Mouse (Mus musculus) hindlimb bud, embryonic 11.5 days (tissue): ENCODE results near the gene Smurf2.

Experiments used
- DNase-seq: peaks from one replicate; pipeline ENCODE4 v3.0.0-alpha.2; 2012; ENCODE audit warnings: low read depth, low spot score; ENCODE audit errors: extremely low spot score

Gene Smurf2

DNA sequence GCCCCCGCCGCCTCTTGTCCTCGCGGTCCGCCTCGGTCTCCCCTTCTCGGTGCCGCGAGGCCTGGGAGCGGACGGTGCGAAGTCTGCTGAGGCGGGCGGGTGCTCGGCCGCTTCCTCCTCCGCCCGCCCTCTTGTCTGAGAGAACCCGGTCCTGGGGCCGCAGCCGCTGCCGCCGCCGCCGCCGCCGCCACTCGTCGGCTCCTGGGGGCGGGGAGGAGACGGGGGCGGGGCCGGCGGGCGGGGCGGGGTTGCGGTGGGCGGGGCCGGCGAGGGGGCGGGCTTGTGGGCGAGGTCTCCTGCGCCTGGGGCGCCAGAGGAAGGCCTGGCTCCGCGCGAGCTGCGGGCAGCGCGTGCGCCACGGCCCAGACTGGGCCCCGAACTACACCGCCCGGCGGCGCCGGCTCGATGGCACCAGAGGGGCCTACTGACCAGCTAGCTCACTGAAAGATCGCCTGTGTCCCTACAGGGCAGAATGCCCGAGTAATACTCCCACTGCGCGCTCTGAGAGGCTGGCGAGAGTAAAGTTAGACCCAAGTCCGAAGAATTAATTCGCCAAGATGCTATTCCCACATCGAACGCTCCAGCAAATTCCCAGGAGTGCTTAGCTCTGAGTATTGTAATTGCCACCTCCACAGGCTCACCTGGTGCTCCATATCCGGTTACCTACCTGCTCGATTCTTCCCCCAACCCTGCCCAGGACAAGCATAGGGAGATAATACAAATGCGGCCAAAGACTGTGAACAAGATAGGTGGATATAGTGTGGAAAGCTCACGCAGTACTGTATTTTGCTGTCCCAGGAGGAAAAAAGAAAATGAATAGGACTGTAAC lies at the start of gene Smurf2:
Smurf2 (minus strand) TSS at position 165 of the 829 bp plus-strand sequence.
- peak; percentile 44 for DNase-seq

DNA sequence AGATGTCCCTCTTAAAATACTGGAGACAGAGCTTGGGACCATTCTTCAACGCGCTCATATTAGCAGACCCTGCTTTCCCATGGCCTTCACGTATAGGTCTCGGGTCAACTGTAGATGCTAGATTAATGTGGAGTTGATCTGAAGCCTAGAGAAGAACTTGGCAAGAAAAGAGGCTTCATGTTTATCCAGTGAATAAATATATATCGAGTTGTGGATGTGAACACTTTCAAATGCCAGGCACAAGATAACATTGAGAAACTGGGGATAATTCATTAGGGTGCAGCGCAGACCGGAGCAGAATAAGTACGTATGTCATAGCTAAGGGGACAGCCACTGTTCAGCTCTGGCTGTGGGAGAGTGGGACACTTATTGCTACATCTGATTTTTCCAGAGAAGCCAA lies 49.3 kb upstream of the Smurf2 start:
- no peak for DNase-seq

GRCm38 (mm10) chr11:106967630-106968029 lies 47.1 kb upstream of the Smurf2 start:
- DNase-seq, result no peak

- DNase-seq, result no peak
Observed at GRCm38 (mm10) chr11:106965881-106966280, 45.4 kb upstream of the Smurf2 start.

GRCm38 (mm10) chr11:106962310-106962709 lies 41.8 kb upstream of the Smurf2 start:
- DNase-seq, result no peak

GRCm38 (mm10) chr11:106961471-106962081 lies 41.1 kb upstream of the Smurf2 start:
- no peak for DNase-seq

DNA sequence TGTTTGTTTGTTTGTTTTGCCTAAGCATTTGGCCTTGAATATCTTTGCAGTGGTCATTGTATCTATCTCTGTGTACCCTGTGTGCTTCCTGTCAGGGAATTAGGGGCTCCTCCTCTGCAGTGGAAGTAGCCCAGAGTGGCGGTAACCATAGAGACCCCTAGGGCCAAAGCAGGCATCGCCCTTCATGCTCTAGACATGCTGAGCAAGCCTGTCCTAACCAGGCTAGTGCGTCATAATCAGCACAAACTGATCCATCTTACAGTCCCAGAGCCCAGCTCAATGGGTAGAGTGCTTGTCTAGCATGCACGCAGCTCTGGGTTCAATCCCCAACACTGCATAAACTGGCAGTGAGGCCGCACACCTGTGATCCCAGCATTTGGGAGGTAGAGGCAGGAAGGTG lies 38.6 kb upstream of the Smurf2 start:
- no peak for DNase-seq

DNA sequence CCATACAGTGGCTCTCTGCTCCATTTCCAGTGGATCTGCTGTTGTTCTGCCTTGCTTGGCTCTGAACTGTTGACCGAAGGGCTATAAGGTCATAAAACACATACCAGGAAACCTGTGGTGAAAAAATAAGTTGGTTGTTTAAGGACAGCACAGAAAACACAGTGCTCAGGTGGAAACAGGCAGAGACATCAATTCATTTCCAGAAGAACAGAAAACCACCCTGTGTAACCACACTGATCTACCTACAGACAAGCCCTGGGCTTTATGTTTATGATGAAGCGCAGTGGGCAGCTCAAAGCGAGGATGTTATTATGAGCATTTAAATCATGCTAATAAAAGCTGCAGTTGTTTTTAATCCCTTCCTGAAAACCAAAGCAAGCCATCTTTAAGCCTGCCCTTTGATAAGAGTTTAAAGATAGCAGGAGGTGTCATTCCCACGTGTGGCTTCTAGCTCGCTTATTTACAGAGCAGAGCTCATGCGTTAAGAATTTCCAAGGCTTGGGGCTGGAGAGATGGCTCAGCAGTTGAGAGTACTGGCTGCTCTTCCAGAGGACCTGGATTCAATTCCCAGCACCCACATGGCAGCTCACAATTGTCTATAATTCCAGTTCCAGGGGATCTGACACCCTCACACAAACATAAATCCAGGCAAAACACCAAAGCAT lies 38.0 kb upstream of the Smurf2 start:
- DNase-seq, result no peak

DNA sequence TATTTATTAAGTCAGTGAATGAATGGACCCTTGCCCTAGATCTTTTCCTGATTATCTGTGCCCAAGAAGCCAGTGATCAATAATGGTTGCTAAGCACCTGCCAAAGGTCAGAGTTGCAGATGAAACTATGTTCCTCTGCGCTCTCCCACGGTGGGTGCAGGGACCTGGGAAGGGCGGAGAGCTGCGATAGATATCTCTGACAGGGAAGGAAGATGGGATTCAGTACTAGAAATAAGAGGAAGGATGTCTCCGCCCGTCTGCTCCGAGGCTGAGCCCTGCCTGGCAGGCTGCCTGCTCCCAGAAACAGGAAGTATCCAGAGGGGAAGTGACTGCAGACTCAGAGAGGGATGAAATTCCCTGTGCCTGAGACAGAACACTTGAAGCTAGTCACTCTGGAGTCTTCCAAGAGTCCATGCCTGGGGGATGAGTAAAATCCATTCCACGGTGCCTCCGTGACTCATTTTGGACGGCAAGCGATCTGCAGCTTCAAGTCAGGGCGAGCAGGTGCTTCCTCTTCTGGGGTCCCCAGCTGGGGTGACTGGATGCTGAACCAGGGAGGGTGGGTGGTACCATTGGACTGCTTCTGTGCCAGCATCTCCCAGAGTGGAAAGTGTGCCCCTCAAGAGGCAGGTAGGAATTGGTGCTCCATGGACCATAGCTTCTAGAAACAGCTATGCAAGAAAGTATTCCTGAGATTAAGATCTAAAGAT lies 36.9 kb upstream of the Smurf2 start:
- DNase-seq, result no peak

DNA sequence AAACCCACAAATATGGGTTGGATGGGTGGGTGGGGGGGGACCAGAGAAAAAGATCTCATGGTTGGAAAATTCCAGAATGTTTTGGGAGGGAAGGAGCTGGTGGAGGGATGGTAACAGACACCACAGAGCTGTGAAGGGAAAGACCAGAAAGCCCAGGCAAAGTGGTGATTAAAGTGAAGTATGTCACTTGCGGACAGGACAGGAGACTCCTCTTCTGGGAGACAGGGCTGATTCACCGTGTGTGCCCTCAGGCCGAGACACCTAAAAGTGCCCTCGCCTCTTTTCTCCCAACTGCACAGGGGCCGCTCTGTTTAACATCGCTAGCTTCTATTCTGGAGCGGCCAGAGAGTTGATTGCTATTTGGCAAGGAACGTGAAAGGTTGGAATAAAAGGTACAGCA lies 34.1 kb upstream of the Smurf2 start:
- no peak for DNase-seq

GRCm38 (mm10) chr11:106954116-106954515 lies 33.6 kb upstream of the Smurf2 start:
- no peak for DNase-seq

- no peak for DNase-seq
Observed at GRCm38 (mm10) chr11:106937306-106937705, 16.8 kb upstream of the Smurf2 start.

- no peak for DNase-seq
Observed at GRCm38 (mm10) chr11:106930366-106930765, 9.9 kb upstream of the Smurf2 start.

DNA sequence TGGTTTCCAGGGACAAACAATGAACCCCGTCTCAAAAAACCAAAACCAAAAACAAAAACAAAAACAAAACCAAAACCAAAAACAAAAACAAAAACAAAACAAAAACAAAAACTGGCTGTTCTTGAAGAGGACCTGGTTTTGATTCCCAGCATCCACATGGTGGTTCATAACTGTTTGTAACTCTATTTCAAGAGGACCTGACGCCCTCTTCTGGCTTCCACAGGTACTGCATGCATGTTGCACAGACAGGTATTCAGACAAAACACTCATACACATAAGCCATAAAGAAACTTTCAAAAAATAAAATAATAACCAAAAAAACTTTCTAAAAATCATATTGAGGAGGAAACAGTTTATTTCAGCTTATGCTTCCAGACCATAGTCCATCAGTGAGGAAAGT lies 8.4 kb upstream of the Smurf2 start:
- no peak for DNase-seq

DNA sequence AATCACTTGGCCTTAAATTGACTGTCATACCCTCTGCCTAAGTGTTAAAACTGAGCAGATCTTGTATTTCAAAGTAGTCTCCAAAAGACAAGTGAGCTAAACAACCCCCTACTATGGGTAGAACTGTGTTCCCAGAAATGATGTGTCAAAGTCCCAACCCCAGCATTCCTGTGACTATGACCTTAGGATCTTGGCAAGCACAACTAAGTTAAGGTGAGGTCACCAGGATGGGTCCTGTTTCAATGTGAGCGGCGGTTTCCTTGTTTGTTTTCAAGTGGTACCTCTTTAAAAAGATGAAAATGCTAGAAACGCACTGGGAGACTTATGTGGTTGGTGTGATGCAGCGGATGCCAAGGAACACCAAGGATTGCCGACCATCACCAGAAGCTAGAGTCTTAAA lies 7.4 kb upstream of the Smurf2 start:
- no peak for DNase-seq

GRCm38 (mm10) chr11:106927226-106927625 lies 6.7 kb upstream of the Smurf2 start:
- no peak for DNase-seq

DNA sequence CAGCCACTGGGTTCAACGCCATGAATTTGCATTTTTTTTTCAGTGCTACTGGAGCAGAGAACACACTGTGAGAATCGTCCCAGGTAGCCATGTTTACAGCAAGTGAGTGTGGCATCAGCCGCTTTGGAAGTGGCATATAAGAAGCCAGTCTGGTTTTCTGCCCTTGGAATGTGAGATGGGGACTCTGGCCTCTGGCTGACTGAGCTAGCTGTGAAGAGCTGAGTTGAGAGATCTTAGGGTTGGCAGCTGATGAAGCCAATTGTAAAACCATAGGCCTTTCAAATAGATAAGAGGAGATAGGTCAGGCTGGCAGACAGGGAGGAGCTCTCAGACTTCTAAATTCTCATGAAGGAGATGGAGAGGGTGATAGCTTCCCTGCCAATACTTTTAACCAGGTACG lies 6.2 kb upstream of the Smurf2 start:
- DNase-seq, result no peak

GRCm38 (mm10) chr11:106919612-106920550 lies 634 bp downstream of the Smurf2 start:
- no peak for DNase-seq

DNA sequence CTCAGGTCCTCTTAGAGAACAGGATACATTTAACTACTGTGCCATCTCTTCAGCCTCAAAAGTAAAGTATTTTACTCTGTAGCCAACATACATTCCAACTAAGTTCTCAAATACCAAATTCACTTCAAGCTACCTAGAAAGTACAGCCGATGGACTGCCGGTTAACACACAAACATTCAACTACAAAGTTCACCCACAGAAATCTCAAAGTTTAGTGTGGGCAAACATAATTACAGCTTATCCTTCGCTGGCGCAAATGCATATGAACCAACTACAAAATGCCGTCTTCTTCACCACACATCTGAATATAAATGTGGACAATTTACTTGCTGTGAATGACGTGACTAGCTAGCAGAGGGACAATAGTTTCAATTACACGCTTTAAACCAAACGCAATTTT lies 1.6 kb downstream of the Smurf2 start:
- DNase-seq, result no peak

- DNase-seq, result no peak
Observed at GRCm38 (mm10) chr11:106911257-106911656, 9.3 kb downstream of the Smurf2 start.
